Mouse (Mus musculus): ENCODE data around the gene Slc12a7. TPM values are rescaled to one million over a fixed set of nuclear protein-coding genes. Genes with fewer than 3 reads are reported as not detected.

The Slc12a7 gene
- polyA plus RNA-seq, 1 experiment from 2014 or later, result 26.1 TPM

DNA sequence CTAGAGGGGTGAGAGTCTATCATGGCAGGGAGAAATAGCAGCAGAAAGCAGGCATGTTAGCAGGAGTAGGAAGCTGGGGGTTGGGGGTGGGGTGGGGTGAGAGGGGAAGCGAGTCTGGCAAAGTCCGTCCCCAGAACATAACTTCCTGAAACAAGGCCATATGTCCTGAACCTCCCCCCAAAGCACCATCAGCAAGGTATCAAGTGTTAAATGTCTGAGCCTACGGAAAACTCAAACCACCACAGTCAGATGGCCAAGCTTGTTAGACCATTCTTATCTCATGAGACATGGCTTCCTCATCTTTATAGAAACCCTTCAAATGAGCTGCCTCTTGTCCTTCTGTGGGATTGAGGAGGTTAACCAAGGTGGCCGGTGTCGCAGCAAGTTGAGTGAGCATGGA, 60.3 kb downstream of the Slc12a7 start:
- Histone ChIP-seq H3K9me3 (replicated peaks) (no peaks in the 10 kb centered on the region), H3K4me1 (no peaks in the 10 kb centered on the region), H3K4me3 (replicated peaks) (no peak overlapping the region), H3K36me3 (peaks cover 98% of the 10 kb centered on the region), H3K27me3 (no peaks in the 10 kb centered on the region), H3K9ac (no peak overlapping the region), H3K27ac (no peak overlapping the region), H3K4me2 (no peak overlapping the region)
- no peak for ATAC-seq (replicated peaks; ENCODE audit: low FRiP score)
- WGBS, result 79% methylated on average over 5 of the region's 5 CpGs

DNA sequence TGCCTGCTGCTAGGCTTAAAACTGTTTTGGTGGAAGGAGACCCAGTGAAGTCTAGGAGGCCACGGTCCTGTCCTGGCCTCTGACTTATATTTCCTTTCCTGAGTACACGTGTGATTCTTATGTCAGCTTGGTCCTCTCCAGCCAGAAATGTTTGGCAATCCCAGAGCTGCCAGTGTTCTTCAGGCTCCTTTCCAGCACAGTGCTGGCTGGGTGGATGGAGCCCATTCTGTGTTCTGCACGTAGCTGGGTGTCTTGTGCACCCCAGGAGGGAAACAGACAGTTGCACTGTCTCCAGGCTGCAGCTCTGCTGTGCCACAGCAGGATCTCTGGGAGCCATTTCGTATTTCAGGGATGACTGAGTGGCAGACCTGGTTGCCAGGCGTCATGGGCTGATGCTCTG, 66.2 kb downstream of the Slc12a7 start:
- ATAC-seq (replicated peaks; ENCODE audit: low FRiP score), result no peak
- no peak overlapping the region for H3K4me2 ChIP-seq
- H3K9ac ChIP-seq, result no peak overlapping the region
- H3K36me3 ChIP-seq, result peaks cover 93% of the 10 kb centered on the region
- no peak overlapping the region for H3K27ac ChIP-seq
- 85% methylated on average over 5 of the region's 5 CpGs for WGBS
- no peaks in the 10 kb centered on the region for H3K9me3 ChIP-seq (replicated peaks)
- H3K4me3 ChIP-seq (replicated peaks), result no peak overlapping the region
- H3K27me3 ChIP-seq, result no peaks in the 10 kb centered on the region
- no peaks in the 10 kb centered on the region for H3K4me1 ChIP-seq

DNA sequence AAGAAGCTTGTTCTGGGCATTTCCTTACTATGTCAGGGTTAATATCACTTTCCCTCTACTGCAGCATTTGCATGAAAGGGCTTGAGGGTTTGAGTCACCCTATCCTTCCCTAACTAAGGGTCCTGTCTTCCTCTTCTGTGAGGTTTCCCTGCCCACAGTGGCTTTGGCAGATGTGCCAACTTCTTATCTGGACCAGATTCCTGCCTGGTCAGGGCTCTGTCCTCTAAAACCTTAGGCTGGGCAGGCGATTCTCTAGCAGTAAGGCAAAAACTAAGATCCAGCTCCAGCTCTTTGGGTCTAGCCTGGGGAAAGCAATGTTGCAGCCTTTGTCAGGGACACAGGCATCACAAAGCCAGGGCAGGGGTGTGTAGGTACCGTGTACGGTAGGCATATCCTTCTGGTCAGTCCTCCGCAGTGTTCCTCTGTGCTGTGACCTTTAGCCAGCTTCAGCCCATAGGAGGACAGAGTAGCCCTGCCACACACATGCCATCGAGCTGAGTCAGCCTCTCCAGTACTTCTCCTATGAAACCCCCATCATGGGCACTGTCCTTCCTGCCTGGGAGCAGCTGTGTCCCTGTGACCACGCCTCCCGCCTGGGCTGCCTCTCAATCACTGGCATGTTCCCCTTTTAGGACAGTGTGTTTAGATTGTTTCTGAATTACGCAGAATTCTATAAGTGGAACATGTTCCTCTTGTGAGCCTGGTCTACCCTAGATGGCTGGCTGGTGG, 70.7 kb downstream of the Slc12a7 start:
- Histone ChIP-seq H3K9ac (no peak overlapping the region), H3K4me3 (replicated peaks) (no peak overlapping the region), H3K36me3 (peaks cover 84% of the 10 kb centered on the region), H3K27me3 (no peaks in the 10 kb centered on the region), H3K27ac (no peak overlapping the region), H3K9me3 (replicated peaks) (no peaks in the 10 kb centered on the region), H3K4me2 (no peak overlapping the region), H3K4me1 (no peaks in the 10 kb centered on the region)
- 88% methylated on average over 8 of the region's 8 CpGs for WGBS
- peak; percentile 66; the same call in 1 of the 2 replicates for ATAC-seq (replicated peaks; ENCODE audit: low FRiP score)

DNA sequence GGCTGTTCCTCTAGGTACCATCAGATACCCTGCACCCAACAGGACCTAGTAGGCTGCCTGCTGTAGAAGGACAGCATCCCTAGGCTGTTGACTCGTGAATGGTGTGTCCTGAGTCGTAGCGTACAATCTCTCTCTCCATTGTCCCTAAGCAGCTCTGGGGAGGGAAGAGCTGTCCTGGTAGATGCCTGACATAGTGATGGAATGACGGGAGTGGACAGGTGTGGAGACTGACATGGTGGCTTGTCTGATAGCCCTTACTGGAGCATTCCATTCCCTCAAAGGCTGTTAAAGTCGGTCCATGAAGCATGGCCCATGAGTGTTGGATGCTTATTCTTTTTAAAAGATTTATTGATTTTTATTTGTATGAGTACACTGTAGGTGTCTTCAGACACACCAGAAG, 72.0 kb downstream of the Slc12a7 start:
- H3K27ac ChIP-seq, result no peak overlapping the region
- no peak overlapping the region for H3K4me2 ChIP-seq
- H3K4me1 ChIP-seq, result no peaks in the 10 kb centered on the region
- WGBS, result 91% methylated on average over 5 of the region's 5 CpGs
- H3K27me3 ChIP-seq, result no peaks in the 10 kb centered on the region
- ATAC-seq (replicated peaks; ENCODE audit: low FRiP score), result no peak
- H3K4me3 ChIP-seq (replicated peaks), result no peak overlapping the region
- peaks cover 84% of the 10 kb centered on the region for H3K36me3 ChIP-seq
- no peak overlapping the region for H3K9ac ChIP-seq
- H3K9me3 ChIP-seq (replicated peaks), result no peaks in the 10 kb centered on the region

DNA sequence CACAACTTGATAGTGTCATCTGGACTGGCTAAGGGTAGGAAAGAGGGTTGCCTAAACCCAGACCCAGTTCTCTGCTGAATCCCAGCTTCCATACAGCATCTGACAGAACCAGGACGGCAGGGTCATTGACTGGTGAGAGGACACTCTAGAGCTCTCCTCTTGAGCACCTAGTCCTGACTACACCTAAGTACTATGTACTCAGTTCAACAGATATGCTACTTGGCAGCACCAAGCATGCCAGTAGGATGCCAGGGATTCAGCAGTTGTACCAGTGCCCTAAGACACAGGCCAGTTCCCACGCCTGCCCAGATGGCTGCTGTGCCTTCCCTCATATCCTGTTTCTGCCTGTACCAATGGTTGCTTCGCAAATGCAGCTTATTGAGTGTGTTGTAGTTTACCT, 80.0 kb downstream of the Slc12a7 start:
- ATAC-seq (replicated peaks; ENCODE audit: low FRiP score), result no peak
- H3K27ac ChIP-seq, result no peak overlapping the region
- no peaks in the 10 kb centered on the region for H3K27me3 ChIP-seq
- H3K4me2 ChIP-seq, result no peak overlapping the region
- H3K4me1 ChIP-seq, result peaks cover 15% of the 10 kb centered on the region
- no peak overlapping the region for H3K9ac ChIP-seq
- peaks cover 81% of the 10 kb centered on the region for H3K36me3 ChIP-seq
- 89% methylated on average over 3 of the region's 3 CpGs for WGBS
- no peaks in the 10 kb centered on the region for H3K9me3 ChIP-seq (replicated peaks)
- H3K4me3 ChIP-seq (replicated peaks), result no peak overlapping the region

DNA sequence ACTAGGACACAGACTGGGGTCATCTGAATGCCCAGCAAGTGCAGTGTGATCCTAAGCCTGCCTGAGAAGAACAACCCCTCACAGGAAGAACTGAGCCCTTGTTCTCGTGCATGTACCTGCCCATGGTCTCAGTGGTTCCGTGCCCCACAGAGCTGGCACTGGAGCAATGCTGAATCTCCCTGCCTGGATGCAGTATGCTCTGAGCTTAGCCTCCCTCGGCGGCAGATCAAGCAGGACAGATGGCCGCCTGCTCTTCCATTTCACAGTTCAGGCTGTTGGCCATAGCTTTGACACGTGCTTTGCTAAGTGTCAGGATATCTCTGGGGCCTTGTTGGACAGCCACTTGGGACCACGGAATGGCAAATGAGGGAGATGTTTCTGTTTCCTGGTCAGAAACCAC, 81.3 kb downstream of the Slc12a7 start:
- WGBS, result 85% methylated on average over 7 of the region's 7 CpGs
- peaks cover 15% of the 10 kb centered on the region for H3K4me1 ChIP-seq

DNA sequence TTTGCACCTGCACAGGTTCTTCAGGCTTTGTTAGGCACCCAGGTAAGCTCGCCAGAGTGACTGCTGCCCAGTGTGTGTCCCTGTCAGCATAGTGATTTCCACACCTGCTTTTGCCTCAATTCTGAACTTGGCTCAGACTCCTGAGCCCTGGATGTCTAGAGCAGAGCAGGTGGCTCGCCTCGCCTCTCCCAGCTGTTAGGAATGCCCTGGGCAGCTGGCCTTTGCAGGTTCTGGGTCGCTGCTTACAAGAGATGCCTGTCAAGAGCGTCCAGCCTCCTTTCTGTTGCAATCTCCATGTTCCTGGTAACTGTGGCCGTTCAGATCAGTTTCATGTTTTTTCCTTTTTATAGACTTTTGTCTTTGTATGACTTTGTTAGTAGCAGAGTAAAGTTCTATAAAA, 83.4 kb downstream of the Slc12a7 start:
- WGBS, result 43% methylated on average over 6 of the region's 6 CpGs

More for the DNA sequence above, 81.3 kb downstream of the Slc12a7 start:
- Histone ChIP-seq H3K9ac (no peak overlapping the region), H3K4me2 (no peak overlapping the region), H3K4me3 (replicated peaks) (no peak overlapping the region), H3K27me3 (no peaks in the 10 kb centered on the region), H3K9me3 (replicated peaks) (no peaks in the 10 kb centered on the region), H3K36me3 (peaks cover 68% of the 10 kb centered on the region), H3K27ac (no peak overlapping the region)
- ATAC-seq (replicated peaks; ENCODE audit: low FRiP score), result no peak

DNA sequence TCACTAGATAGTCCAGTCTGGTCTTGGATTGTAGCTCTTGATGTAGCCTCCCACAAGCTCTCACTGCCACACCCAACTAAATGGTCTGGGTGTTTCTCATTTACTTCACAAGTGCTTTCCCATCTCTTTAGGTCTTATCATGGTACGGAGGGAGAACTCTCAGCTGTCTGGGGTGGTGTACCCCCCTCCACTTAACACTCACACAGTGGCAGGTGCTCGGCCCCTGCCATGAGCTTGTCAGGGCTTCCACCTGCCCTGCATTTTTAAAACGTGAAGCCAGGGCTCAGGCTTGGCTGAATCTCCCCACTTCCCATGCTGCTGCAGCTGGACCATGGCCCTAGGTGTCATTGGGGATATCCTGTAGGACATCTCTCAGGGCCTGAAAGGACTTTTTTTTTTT, 86.0 kb downstream of the Slc12a7 start:
- H3K9ac ChIP-seq, result no peak overlapping the region
- WGBS, result 70% methylated on average over 3 of the region's 3 CpGs

More for the DNA sequence above, 83.4 kb downstream of the Slc12a7 start:
- Histone ChIP-seq H3K4me2 (no peak overlapping the region), H3K9ac (no peak overlapping the region), H3K27ac (peak overlapping the region; percentile 51), H3K9me3 (replicated peaks) (no peaks in the 10 kb centered on the region), H3K27me3 (no peaks in the 10 kb centered on the region), H3K4me1 (peaks cover 15% of the 10 kb centered on the region), H3K36me3 (peaks cover 47% of the 10 kb centered on the region), H3K4me3 (replicated peaks) (no peak overlapping the region)
- ATAC-seq (replicated peaks; ENCODE audit: low FRiP score), result peak; percentile 79

DNA sequence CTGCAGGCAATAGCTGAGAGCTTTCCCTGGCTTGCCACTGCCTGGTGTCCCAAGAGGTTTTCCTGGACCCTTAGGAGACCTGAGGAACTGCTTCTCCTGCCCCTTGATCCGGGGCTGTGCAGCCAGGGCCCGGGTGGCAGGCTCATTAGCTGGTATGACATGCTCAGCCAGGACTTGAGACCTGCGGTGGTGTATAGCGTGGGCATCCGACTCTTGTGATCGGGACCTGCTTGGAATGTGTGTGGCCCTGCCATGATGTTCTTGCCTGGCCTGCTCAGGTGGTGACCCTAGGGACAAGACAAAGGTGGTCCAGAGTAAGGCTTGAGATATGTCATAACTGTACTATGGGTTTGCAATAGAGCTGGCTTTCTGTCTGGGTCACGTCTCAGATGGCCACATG, 88.4 kb downstream of the Slc12a7 start:
- no peaks in the 10 kb centered on the region for H3K9me3 ChIP-seq (replicated peaks)
- H3K9ac ChIP-seq, result no peak overlapping the region
- H3K4me2 ChIP-seq, result no peak overlapping the region
- H3K36me3 ChIP-seq, result 0 out of 2 replicates have a peak, but pooled peaks cover 2% of the 10 kb centered on the region
- H3K27ac ChIP-seq, result no peak overlapping the region
- WGBS, result 84% methylated on average over 7 of the region's 7 CpGs
- H3K4me1 ChIP-seq, result peaks cover 11% of the 10 kb centered on the region
- no peak overlapping the region for H3K4me3 ChIP-seq (replicated peaks)
- ATAC-seq (replicated peaks; ENCODE audit: low FRiP score), result no peak
- H3K27me3 ChIP-seq, result no peaks in the 10 kb centered on the region

More for the DNA sequence above, 86.0 kb downstream of the Slc12a7 start:
- Histone ChIP-seq H3K4me2 (no peak overlapping the region), H3K27ac (no peak overlapping the region), H3K9me3 (replicated peaks) (no peaks in the 10 kb centered on the region), H3K27me3 (no peaks in the 10 kb centered on the region), H3K4me3 (replicated peaks) (no peak overlapping the region), H3K4me1 (peaks cover 17% of the 10 kb centered on the region), H3K36me3 (peaks cover 21% of the 10 kb centered on the region)
- no peak for ATAC-seq (replicated peaks; ENCODE audit: low FRiP score)

DNA sequence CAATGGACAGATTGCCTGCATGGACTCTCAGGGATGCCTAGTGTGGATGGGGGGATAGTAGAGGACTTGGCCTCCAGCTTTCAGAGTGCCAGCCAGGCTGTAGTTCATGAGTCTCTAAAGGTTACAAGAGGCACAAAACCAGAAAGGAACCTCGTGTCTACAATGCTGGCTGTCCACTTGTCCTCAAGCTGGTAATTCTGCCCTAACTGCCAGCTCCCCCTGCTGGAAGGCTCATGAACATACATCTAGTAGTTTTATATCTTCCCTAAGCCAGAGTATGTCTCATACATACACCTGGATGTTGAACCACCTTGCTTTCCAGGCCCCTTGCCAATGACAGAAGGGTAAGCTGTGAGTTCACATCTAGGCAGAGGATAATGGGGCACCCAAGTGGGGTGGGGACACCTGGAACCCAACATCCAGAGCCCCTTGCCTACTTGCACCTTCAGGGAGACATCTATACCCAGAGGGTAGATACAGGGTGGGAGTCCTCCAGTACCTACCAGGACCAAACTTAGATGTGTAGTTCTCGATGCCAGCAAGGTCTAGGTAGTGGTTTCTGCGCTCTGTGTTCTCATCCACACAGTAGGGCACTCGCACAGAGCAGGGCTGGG, 89.4 kb downstream of the Slc12a7 start:
- WGBS, result 66% methylated on average over 4 of the region's 4 CpGs
- Histone ChIP-seq H3K27me3 (no peaks in the 10 kb centered on the region), H3K9me3 (replicated peaks) (no peaks in the 10 kb centered on the region), H3K9ac (no peak overlapping the region), H3K4me1 (peaks cover 6% of the 10 kb centered on the region; the same call in 1 of the 2 replicates), H3K27ac (no peak overlapping the region), H3K4me3 (replicated peaks) (no peak overlapping the region), H3K4me2 (no peak overlapping the region), H3K36me3 (no peaks in the 10 kb centered on the region)
- ATAC-seq (replicated peaks; ENCODE audit: low FRiP score), result no peak

DNA sequence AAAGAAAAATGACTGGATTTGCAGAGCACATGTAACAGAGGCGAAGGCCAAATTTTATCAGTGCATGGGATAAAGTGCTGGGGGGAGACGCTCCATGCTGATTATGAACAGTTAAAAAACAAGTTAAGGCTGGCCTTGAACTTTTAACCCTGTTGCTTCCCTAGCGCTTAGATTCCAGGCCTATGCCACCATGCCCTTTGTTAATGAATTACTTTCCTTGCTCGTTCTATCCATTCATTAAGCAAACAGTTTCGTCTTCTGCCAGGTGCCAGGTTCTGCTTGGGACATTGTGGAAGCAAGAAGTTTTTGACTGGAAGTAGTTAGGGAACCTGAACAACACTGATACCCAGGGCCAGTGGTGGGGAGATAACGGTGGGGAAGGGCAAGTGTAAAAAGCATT, 90.8 kb downstream of the Slc12a7 start:
- Histone ChIP-seq H3K36me3 (no peaks in the 10 kb centered on the region), H3K9ac (no peak overlapping the region), H3K9me3 (replicated peaks) (no peaks in the 10 kb centered on the region), H3K4me1 (peaks cover 6% of the 10 kb centered on the region; the same call in 1 of the 2 replicates), H3K4me2 (no peak overlapping the region), H3K4me3 (replicated peaks) (no peak overlapping the region), H3K27ac (no peak overlapping the region), H3K27me3 (no peaks in the 10 kb centered on the region)
- WGBS, result 68% methylated on average over 6 of the region's 6 CpGs
- ATAC-seq (replicated peaks; ENCODE audit: low FRiP score), result no peak

DNA sequence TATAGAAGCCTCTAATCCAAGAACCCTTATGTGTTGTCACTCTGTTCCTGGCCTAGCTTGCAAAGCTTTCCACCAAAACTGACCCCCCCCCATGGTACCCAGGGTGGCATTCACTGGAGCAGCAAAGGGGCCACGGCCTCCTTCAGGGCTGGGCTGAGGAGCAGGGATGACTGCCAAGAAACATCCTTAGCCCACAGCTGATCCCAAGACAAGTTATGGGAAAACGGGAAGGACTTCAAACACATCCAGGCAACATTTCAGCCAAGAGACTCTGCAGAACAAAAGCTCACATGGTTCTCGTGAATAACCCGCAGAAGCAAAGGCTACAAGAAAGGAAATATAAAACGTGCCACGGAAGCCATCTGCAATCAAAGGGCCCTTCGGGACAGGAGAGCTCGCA, 94.3 kb downstream of the Slc12a7 start:
- H3K27ac ChIP-seq, result no peak overlapping the region
- H3K36me3 ChIP-seq, result no peaks in the 10 kb centered on the region
- H3K9ac ChIP-seq, result no peak overlapping the region
- H3K4me1 ChIP-seq, result peaks cover 6% of the 10 kb centered on the region; the same call in 1 of the 2 replicates
- H3K27me3 ChIP-seq, result no peaks in the 10 kb centered on the region
- H3K4me2 ChIP-seq, result no peak overlapping the region
- 66% methylated on average over 8 of the region's 8 CpGs for WGBS
- H3K9me3 ChIP-seq (replicated peaks), result no peaks in the 10 kb centered on the region
- no peak for ATAC-seq (replicated peaks; ENCODE audit: low FRiP score)
- H3K4me3 ChIP-seq (replicated peaks), result no peak overlapping the region
